Mouse (Mus musculus) common myeloid progenitor, adult 5-6 weeks (primary cell): Measurements from ENCODE around the gene Dzank1. TPM values are rescaled to one million over a fixed set of nuclear protein-coding genes. Genes with fewer than 3 reads are reported as not detected.

ENCODE experiments used
- ATAC-seq: replicated peaks from 2 replicates; pipeline ENCODE4 v1.8.0; 2016; ENCODE audit warnings: low read depth, mild to moderate bottlenecking, moderate TSS enrichment, inconsistent platforms; ENCODE audit not compliant: poor library complexity, severe bottlenecking
- total RNA-seq: library from RNA; stranded (forward); fragments of 200-1000, 187-1606 nt; gene quantifications from 2 replicates; pipeline ENCODE4 v1.2.3, GENCODE M21; 2017

Gene Dzank1
- total RNA-seq, 1 experiment from 2014 or later: 0.05 TPM

- ATAC-seq: no peak
These were observed 105.0 kb downstream of the Dzank1 start for GRCm38 (mm10) chr2:144422094-144422675.

Other genes with a start within 250 kb of the Dzank1 start
- gene Ovol2, start 195.3 kb downstream of the Dzank1 start, total RNA-seq: not detected in 2 replicates
- 34.7 and 44.2 TPM in 2 replicates for gene Kat14, start 158.4 kb downstream of the Dzank1 start, total RNA-seq
- gene Pet117, start 158.4 kb downstream of the Dzank1 start, total RNA-seq: 19.5 TPM in 1 of 2 replicates, not detected in the other
- gene Polr3f, start 304 bp upstream of the Dzank1 start, total RNA-seq: 33.2 and 33.8 TPM in 2 replicates
- gene Rbbp9, start 23.5 kb upstream of the Dzank1 start, total RNA-seq: 11.2 and 13.0 TPM in 2 replicates
- gene Sec23b, start 28.8 kb upstream of the Dzank1 start, total RNA-seq: 72.4 and 83.9 TPM in 2 replicates
- gene Smim26, start 66.6 kb upstream of the Dzank1 start, total RNA-seq: 4.7 and 29.2 TPM in 2 replicates
- 54.3 and 56.6 TPM in 2 replicates for gene Dtd1, start 72.5 kb upstream of the Dzank1 start, total RNA-seq